Mouse (Mus musculus) bone marrow, adult 2 months (tissue): ENCODE measurements at regions not wholly inside any gene's neighbourhood (a gene's known extent, or its start where the extent isn't known, plus 50 kb on each side); places are given as distances from the start of the nearest gene placed in this dataset.

Source experiments
- CTCF ChIP-seq: fragments of 200-500 bp; IDR thresholded peaks from 2 replicates; pipeline ENCODE4 v1.5.1; 2011; ENCODE audit warnings: low read length, control low read depth; ENCODE audit not compliant: control insufficient read depth, insufficient read depth
- POLR2A ChIP-seq: fragments of 200-500 bp; IDR thresholded peaks from 2 replicates; pipeline ENCODE4 v1.6.1; 2011; ENCODE audit warnings: low read depth, mild to moderate bottlenecking, control low read depth, low read length, borderline replicate concordance; ENCODE audit not compliant: control insufficient read depth

GRCm38 (mm10) chr4:75529607-75530006 lies 251.5 kb upstream of the Dmac1 start:
- TF ChIP-seq POLR2A (no peak), CTCF (no peak)
